Mouse (Mus musculus) induced T-regulatory cell, adult 2 months (primary cell): ENCODE measurements around the gene Ahsa2.
"Not testable (repeated sequence)": the region's sequence is repeated elsewhere in the genome, so short reads cannot be mapped to it uniquely, and the experiment has no call there.

Source experiments
- DNase-seq: peaks from one replicate; pipeline ENCODE4 v3.0.0-alpha.2; 2012; ENCODE audit warnings: low read depth

The Ahsa2 gene

GRCm38 (mm10) chr11:23497718-23498509 lies at the start of gene Ahsa2:
Ahsa2 (minus strand) TSS chr11:23498030.
- peak; percentile 97 for DNase-seq

GRCm38 (mm10) chr11:23537446-23537845 lies 39.6 kb upstream of the Ahsa2 start:
- DNase-seq: no peak

- no peak for DNase-seq
Observed at GRCm38 (mm10) chr11:23520473-23521205, 22.8 kb upstream of the Ahsa2 start, which contains the start of gene 1700093K21Rik. 1700093K21Rik (minus strand) TSS chr11:23521155.

GRCm38 (mm10) chr11:23518981-23519380 lies 21.2 kb upstream of the Ahsa2 start:
- DNase-seq: no peak

GRCm38 (mm10) chr11:23515315-23515714 lies 17.5 kb upstream of the Ahsa2 start:
- no peak for DNase-seq

- DNase-seq: not testable (repeated sequence)
Observed at GRCm38 (mm10) chr11:23514785-23515184, 17.0 kb upstream of the Ahsa2 start.

- DNase-seq: not testable (repeated sequence)
Observed at GRCm38 (mm10) chr11:23504801-23505200, 7.0 kb upstream of the Ahsa2 start.

- no peak for DNase-seq
Observed at GRCm38 (mm10) chr11:23498609-23499008, 779 bp upstream of the Ahsa2 start.

- peak; percentile 77 for DNase-seq
Observed at GRCm38 (mm10) chr11:23497335-23497717, 504 bp downstream of the Ahsa2 start.

- no peak for DNase-seq
Observed at GRCm38 (mm10) chr11:23496661-23497060, 1.2 kb downstream of the Ahsa2 start.

- no peak for DNase-seq
Observed at GRCm38 (mm10) chr11:23495231-23495630, 2.6 kb downstream of the Ahsa2 start.

GRCm38 (mm10) chr11:23492048-23492790 lies 5.6 kb downstream of the Ahsa2 start:
- no peak for DNase-seq

- DNase-seq: no peak
Observed at GRCm38 (mm10) chr11:23489955-23490354, 7.9 kb downstream of the Ahsa2 start.

- DNase-seq: not testable (repeated sequence)
Observed at GRCm38 (mm10) chr11:23465862-23466261, 32.0 kb downstream of the Ahsa2 start.
